In genomic region chr9:56851778-56852177, GRCm38 (mm10) we compare ENCODE assay signal across 11 mouse cellular contexts. TPM values are rescaled to one million over a fixed set of nuclear protein-coding genes. Genes with fewer than 3 reads are reported as not detected.
A peak's percentile ranks its signal among the peaks of the same experiment; 100 is the strongest.
DNase-seq lines count a peak whose midpoint lies in the region; ATAC-seq and TF ChIP-seq lines count a peak whose summit lies in the region.
"Had no signal": no experiment of that assay in that cellular context is flagged by ENCODE, and none has a peak within 500 bp of the region (broad histone marks: within the 10 kb centered on the region; RNA-seq: fewer than 3 reads in every experiment).

No protein-coding gene starts in this region.

- no peak overlapping the region for H3K4me2 ChIP-seq in limb, embryonic 11.5 days (ENCODE audit: low read depth, severe bottlenecking)
- no peak overlapping the region for H3K4me2 ChIP-seq in limb, embryonic 14.5 days (replicated peaks; ENCODE audit: low read depth, low read length, severe bottlenecking)
- 0 out of 2 replicates have a peak overlapping the region, but pooled peaks have one; percentile 19 for H3K4me2 ChIP-seq in stomach, embryonic 16.5 days (ENCODE audit: low read depth, low read length)

- TF ChIP-seq POLR2A in heart, adult 2 months (IDR thresholded peaks at IDR 0.05; ENCODE audit: insufficient read depth, low read depth, low read length): no peak
- no peak for TF ChIP-seq POLR2A in limb, embryonic 14.5 days (IDR thresholded peaks at IDR 0.05; ENCODE audit: borderline replicate concordance, extremely low read depth, insufficient read depth, insufficient read length)

- TF ChIP-seq CTCF in heart, adult 2 months (IDR thresholded peaks at IDR 0.05): no peak

- H3K4me3 ChIP-seq in limb, embryonic 11.5 days (ENCODE audit: low read depth, low read length): no peak overlapping the region
- H3K4me3 ChIP-seq in limb, embryonic 10.5 days: no peak overlapping the region
- no peak overlapping the region for H3K4me3 ChIP-seq in heart, adult 2 months
- H3K4me3 ChIP-seq in limb, embryonic 14.5 days (replicated peaks; ENCODE audit: low read length): no peak overlapping the region
- no peak overlapping the region for H3K4me3 ChIP-seq in stomach, embryonic 16.5 days (replicated peaks; ENCODE audit: low read length)

- intact Hi-C loops in heart, adult 2 months (cut with DNase I): no loop called here

- H3K4me1 ChIP-seq in limb, embryonic 11.5 days (ENCODE audit: control insufficient read depth, insufficient read depth, low read length): no peaks in the 10 kb centered on the region
- H3K4me1 ChIP-seq in limb, embryonic 10.5 days: peaks cover 7% of the 10 kb centered on the region; the same call in 1 of the 2 replicates
- H3K4me1 ChIP-seq in heart, adult 2 months (ENCODE audit: control insufficient read depth, insufficient read depth, low read length): no peaks in the 10 kb centered on the region; the same call in 1 of the 2 replicates
- no peaks in the 10 kb centered on the region for H3K4me1 ChIP-seq in limb, embryonic 14.5 days (ENCODE audit: control insufficient read depth, insufficient read depth, low read length)
- peaks cover 20% of the 10 kb centered on the region for H3K4me1 ChIP-seq in stomach, embryonic 16.5 days (ENCODE audit: control insufficient read depth, insufficient read depth, low read length)

- no peaks in the 10 kb centered on the region for H3K79me2 ChIP-seq in heart, adult 2 months (replicated peaks; ENCODE audit: control insufficient read depth, insufficient read depth, low read length)

- 51% methylated on average over 11 of the region's 11 CpGs for WGBS in limb, embryonic 11.5 days
- WGBS in limb, embryonic 10.5 days: 52% methylated on average over 11 of the region's 11 CpGs
- 23% methylated on average over 11 of the region's 11 CpGs for WGBS in heart, adult 2 months
- WGBS in limb, embryonic 14.5 days: 34% methylated on average over 11 of the region's 11 CpGs
- WGBS in stomach, embryonic 16.5 days: 15% methylated on average over 11 of the region's 11 CpGs

- H3K27ac ChIP-seq in limb, embryonic 11.5 days (replicated peaks; ENCODE audit: low read depth, low read length): no peak overlapping the region
- H3K27ac ChIP-seq in limb, embryonic 10.5 days: no peak overlapping the region
- H3K27ac ChIP-seq in heart, adult 2 months: no peak overlapping the region
- H3K27ac ChIP-seq in limb, embryonic 14.5 days (replicated peaks; ENCODE audit: low read depth, low read length): peak overlapping the region; percentile 39; the same call in 1 of the 2 replicates
- H3K27ac ChIP-seq in stomach, embryonic 16.5 days (ENCODE audit: low read length): peak overlapping the region; percentile 65
- H3K27ac ChIP-seq: macrophage had no signal

- peak; percentile 35 for DNase-seq in limb, embryonic 11.5 days (ENCODE audit: low spot score)
- no peak for DNase-seq in limb, embryonic 10.5 days (ENCODE audit: low spot score)
- DNase-seq in heart, adult 2 months: peak; percentile 51 to 70
- DNase-seq in limb, embryonic 14.5 days (ENCODE audit: low spot score): peak; percentile 78
- no peak for DNase-seq in adrenal gland, adult 2 months
- no peak for DNase-seq in urinary bladder, postnatal 25 days (ENCODE audit: low spot score)
- no peak for DNase-seq in cerebellum, adult 9-11 months
- DNase-seq: thymus, postnatal 25 days had no signal

- no peak for ATAC-seq in limb, embryonic 11.5 days (ENCODE audit: insufficient number of reproducible peaks, low FRiP score, low TSS enrichment, low read depth)
- ATAC-seq in limb, embryonic 14.5 days (ENCODE audit: low FRiP score, low read depth): peak; percentile 92
- ATAC-seq in stomach, embryonic 16.5 days (ENCODE audit: insufficient read depth, low FRiP score): peak; percentile 89

- H3K9me3 ChIP-seq in limb, embryonic 11.5 days (ENCODE audit: control insufficient read depth, low read length): no peaks in the 10 kb centered on the region
- no peaks in the 10 kb centered on the region for H3K9me3 ChIP-seq in limb, embryonic 10.5 days (replicated peaks)
- no peaks in the 10 kb centered on the region for H3K9me3 ChIP-seq in limb, embryonic 14.5 days (ENCODE audit: control insufficient read depth, low read length)
- no peaks in the 10 kb centered on the region for H3K9me3 ChIP-seq in stomach, embryonic 16.5 days (replicated peaks; ENCODE audit: control insufficient read depth, low read length)

- TF ChIP-seq EP300 in heart, adult 2 months (IDR thresholded peaks at IDR 0.05; ENCODE audit: insufficient read depth, low read depth, low read length): no peak

- no peaks in the 10 kb centered on the region for H3K36me3 ChIP-seq in limb, embryonic 11.5 days (ENCODE audit: control insufficient read depth, insufficient read depth, low read length)
- H3K36me3 ChIP-seq in limb, embryonic 10.5 days: no peaks in the 10 kb centered on the region
- no peaks in the 10 kb centered on the region for H3K36me3 ChIP-seq in heart, adult 2 months (ENCODE audit: control insufficient read depth, insufficient read depth, low read length)
- H3K36me3 ChIP-seq in limb, embryonic 14.5 days (ENCODE audit: control insufficient read depth, insufficient read depth, low read length): no peaks in the 10 kb centered on the region
- H3K36me3 ChIP-seq in stomach, embryonic 16.5 days (ENCODE audit: control insufficient read depth, insufficient read depth, low read length): no peaks in the 10 kb centered on the region

- no peaks in the 10 kb centered on the region for H3K27me3 ChIP-seq in limb, embryonic 11.5 days (ENCODE audit: control insufficient read depth, insufficient read depth, low read length)
- H3K27me3 ChIP-seq in limb, embryonic 10.5 days (ENCODE audit: low read depth, poor library complexity, severe bottlenecking): no peaks in the 10 kb centered on the region
- H3K27me3 ChIP-seq in heart, adult 2 months (ENCODE audit: control insufficient read depth, insufficient read depth, low read length): no peaks in the 10 kb centered on the region
- no peaks in the 10 kb centered on the region for H3K27me3 ChIP-seq in limb, embryonic 14.5 days (ENCODE audit: control insufficient read depth, insufficient read depth, low read length)
- H3K27me3 ChIP-seq in stomach, embryonic 16.5 days (ENCODE audit: control insufficient read depth, insufficient read depth, low read length): no peaks in the 10 kb centered on the region

- H3K9ac ChIP-seq in limb, embryonic 11.5 days (ENCODE audit: low read length): no peak overlapping the region; the same call in 1 of the 2 replicates
- no peak overlapping the region for H3K9ac ChIP-seq in heart, adult 2 months (ENCODE audit: low read depth, low read length)
- H3K9ac ChIP-seq in limb, embryonic 14.5 days (ENCODE audit: low read depth, low read length, severe bottlenecking): no peak overlapping the region
- peak overlapping the region; percentile 47 for H3K9ac ChIP-seq in stomach, embryonic 16.5 days (ENCODE audit: low read length)

RNA-seq across cellular contexts. Expression of gene Odf3l1, which starts 12.7 kb away (rescaled TPM):
- 0.41 and 0.77 TPM in 2 replicates for polyA plus RNA-seq in limb, embryonic 11.5 days (2014; fragmentation: Nextera tagmentation; extraction: Ambion mirVana)
- 0.35 TPM in 1 of 2 replicates, not detected in the other for polyA plus RNA-seq in limb, embryonic 10.5 days (2016; fragmentation: Nextera tagmentation; extraction: Ambion mirVana)
- total RNA-seq in heart, adult 2 months (2021): not detected
- polyA plus RNA-seq in heart, adult 2 months (2012; rRNA removed): 1.5 and 1.6 TPM in 2 replicates
- polyA plus RNA-seq in limb, embryonic 14.5 days (2012; rRNA removed): 2.6 and 2.9 TPM in 2 replicates
- 1.7 and 1.8 TPM in 2 replicates for polyA plus RNA-seq in limb, embryonic 14.5 days (2014; fragmentation: Nextera tagmentation; extraction: Ambion mirVana)
- polyA plus RNA-seq in stomach, embryonic 16.5 days (2015; fragmentation: Nextera tagmentation; extraction: Ambion mirVana): 1.2 and 1.3 TPM in 2 replicates
- total RNA-seq in adrenal gland, adult 2 months (2021): 1 to 10 TPM; 1.5 to 1.7 TPM
- polyA plus RNA-seq in adrenal gland, adult 2 months (2012; rRNA removed): 7.4 and 7.6 TPM in 2 replicates
- total RNA-seq: ES-E14 had no signal
- polyA plus RNA-seq: macrophage had no signal

RNA-seq across cellular contexts. Expression of gene Cspg4, which starts 13.1 kb away (rescaled TPM):
- 5.4 and 5.5 TPM in 2 replicates for polyA plus RNA-seq in limb, embryonic 11.5 days (2014; fragmentation: Nextera tagmentation; extraction: Ambion mirVana)
- polyA plus RNA-seq in limb, embryonic 10.5 days (2016; fragmentation: Nextera tagmentation; extraction: Ambion mirVana): 2.1 and 5.0 TPM in 2 replicates
- total RNA-seq in heart, adult 2 months (2021): 10 to 100 TPM; 12.7 to 13.7 TPM
- 15.7 and 17.1 TPM in 2 replicates for polyA plus RNA-seq in heart, adult 2 months (2012; rRNA removed)
- 59.9 and 80.6 TPM in 2 replicates for polyA plus RNA-seq in limb, embryonic 14.5 days (2012; rRNA removed)
- polyA plus RNA-seq in limb, embryonic 14.5 days (2014; fragmentation: Nextera tagmentation; extraction: Ambion mirVana): 47.1 and 49.2 TPM in 2 replicates
- 24.0 and 28.1 TPM in 2 replicates for polyA plus RNA-seq in stomach, embryonic 16.5 days (2015; fragmentation: Nextera tagmentation; extraction: Ambion mirVana)
- 10 to 100 TPM in 1 of 2 experiments, 1 to 10 TPM in 1; 7.8 to 11.8 TPM for total RNA-seq in adrenal gland, adult 2 months (2021)
- 17.9 and 19.0 TPM in 2 replicates for polyA plus RNA-seq in adrenal gland, adult 2 months (2012; rRNA removed)
- polyA plus RNA-seq: macrophage had no signal

RNA-seq across cellular contexts. Expression of gene Lingo1, which starts 55.5 kb away (rescaled TPM):
- 0.93 and 1.1 TPM in 2 replicates for polyA plus RNA-seq in limb, embryonic 11.5 days (2014; fragmentation: Nextera tagmentation; extraction: Ambion mirVana)
- 0.85 and 1.8 TPM in 2 replicates for polyA plus RNA-seq in limb, embryonic 10.5 days (2016; fragmentation: Nextera tagmentation; extraction: Ambion mirVana)
- 1 to 10 TPM; 1.2 to 1.3 TPM for total RNA-seq in heart, adult 2 months (2021)
- 5.5 and 6.1 TPM in 2 replicates for polyA plus RNA-seq in heart, adult 2 months (2012; rRNA removed)
- 21.0 and 29.9 TPM in 2 replicates for polyA plus RNA-seq in limb, embryonic 14.5 days (2012; rRNA removed)
- 5.4 and 5.5 TPM in 2 replicates for polyA plus RNA-seq in limb, embryonic 14.5 days (2014; fragmentation: Nextera tagmentation; extraction: Ambion mirVana)
- polyA plus RNA-seq in stomach, embryonic 16.5 days (2015; fragmentation: Nextera tagmentation; extraction: Ambion mirVana): 1.8 and 3.2 TPM in 2 replicates
- total RNA-seq in adrenal gland, adult 2 months (2021): 1 to 10 TPM in 1 of 2 experiments, under 1 TPM in 1; 0.55 to 1.8 TPM
- 4.1 and 5.9 TPM in 2 replicates for polyA plus RNA-seq in adrenal gland, adult 2 months (2012; rRNA removed)
- polyA plus RNA-seq: macrophage had no signal

Comparison
In these comparisons a context has a peak if more than half of its experiments do, and no peak if none do; other contexts are left out.
1. DNase-seq: peak in limb, embryonic 11.5 days (single experiment), heart, adult 2 months (2 of 2) and limb, embryonic 14.5 days (single experiment); none in limb, embryonic 10.5 days (single experiment), adrenal gland, adult 2 months (single experiment), urinary bladder, postnatal 25 days (single experiment) and cerebellum, adult 9-11 months (single experiment).
2. H3K27ac ChIP-seq: peak in limb, embryonic 14.5 days (single experiment) and stomach, embryonic 16.5 days (single experiment); none in limb, embryonic 11.5 days (single experiment), limb, embryonic 10.5 days (single experiment) and heart, adult 2 months (single experiment).